Mouse (Mus musculus) limb, embryonic 11.5 days (tissue): ENCODE data around the gene Nrp1. TPM values are rescaled to one million over a fixed set of nuclear protein-coding genes. Genes with fewer than 3 reads are reported as not detected.

ENCODE experiments used
- microRNA counts: library from miRNA; unstranded; fragments of <30 nt; microRNA quantifications from one replicate; lab custom pipeline; 2016
- microRNA-seq: library from miRNA; unstranded; fragments of <30 nt; microRNA quantifications from one replicate; pipeline ENCODE4, GENCODE M21; 2016
- polyA plus RNA-seq: library from polyadenylated mRNA; unstranded; fragments of >200 nt; fragmentation: Nextera tagmentation; extraction: Ambion mirVana; gene quantifications from 2 replicates; pipeline ENCODE4 v1.2.1, GENCODE M21; 2014

The Nrp1 gene
- polyA plus RNA-seq, 1 experiment from 2014 or later, result 51.1 TPM

MicroRNAs encoded within 50 kb of the gene (microRNA counts, 519-probe panel; counts per million panel counts)
- microRNA mmu-miR-1903 (lab: Ali Mortazavi, UCI), result not detected

Small RNAs within 50 kb of the gene (microRNA-seq; reads per million reads assigned to microRNA genes)
- not detected for gene Mir1903
